Mouse (Mus musculus) erythroblast, adult 5-6 weeks (primary cell): Measurements from ENCODE around the gene Atg3. TPM values are rescaled to one million over a fixed set of nuclear protein-coding genes. Genes with fewer than 3 reads are reported as not detected.

ENCODE experiments used
- ATAC-seq: replicated peaks from 2 replicates; pipeline ENCODE4 v1.8.0; 2016; ENCODE audit warnings: moderate number of reproducible peaks, mild to moderate bottlenecking, moderate TSS enrichment, inconsistent platforms; ENCODE audit not compliant: poor library complexity, low FRiP score, severe bottlenecking
- total RNA-seq, 2 experiments: library from RNA; stranded (forward) in 1 of 2; stranded (reverse) in 1 of 2; fragments of 150-400 nt in 1 of 2; fragments of 200-764, 138-1000 nt in 1 of 2; gene quantifications; 2 replicates each; pipeline versions ENCODE4 v1.2.3 to v1.2.4; 2015 to 2017; ENCODE audit warnings: low replicate concordance in 2 of 2

Gene Atg3
- total RNA-seq (2015; ENCODE audit: low replicate concordance) (21.9 and 29.9 TPM in 2 replicates), total RNA-seq (2017; ENCODE audit: low replicate concordance) (16.4 and 18.0 TPM in 2 replicates)

- ATAC-seq = peak; percentile 94
These were observed at the start of gene Atg3, which contains the start of gene Slc35a5 for GRCm38 (mm10) chr16:45158522-45159388. Gene Atg3, plus strand, starts transcription at chr16:45158785. Gene Slc35a5, minus strand, starts transcription at chr16:45158706.

- ATAC-seq = no peak
These were observed 48.1 kb upstream of the Atg3 start for GRCm38 (mm10) chr16:45110498-45110897.

GRCm38 (mm10) chr16:45117200-45117599 is 41.4 kb upstream of the Atg3 start:
- no peak for ATAC-seq

GRCm38 (mm10) chr16:45118760-45119159 is 39.8 kb upstream of the Atg3 start:
- ATAC-seq = no peak

- no peak for ATAC-seq
These were observed 37.6 kb upstream of the Atg3 start for GRCm38 (mm10) chr16:45120844-45121425.

GRCm38 (mm10) chr16:45122571-45122970 is 36.0 kb upstream of the Atg3 start:
- ATAC-seq = no peak

GRCm38 (mm10) chr16:45124230-45125203 is 34.1 kb upstream of the Atg3 start:
- no peak for ATAC-seq

GRCm38 (mm10) chr16:45127936-45128710 is 30.5 kb upstream of the Atg3 start:
- ATAC-seq = no peak

- no peak for ATAC-seq
These were observed 16.9 kb upstream of the Atg3 start for GRCm38 (mm10) chr16:45141711-45142110.

GRCm38 (mm10) chr16:45142565-45142964 is 16.0 kb upstream of the Atg3 start:
- no peak for ATAC-seq

- ATAC-seq = no peak
These were observed 13.5 kb upstream of the Atg3 start for GRCm38 (mm10) chr16:45145119-45145518.

- ATAC-seq = no peak
These were observed 10.0 kb upstream of the Atg3 start for GRCm38 (mm10) chr16:45148488-45149082.

GRCm38 (mm10) chr16:45154741-45155250 is 3.8 kb upstream of the Atg3 start:
- no peak for ATAC-seq

- ATAC-seq = peak; percentile 81
These were observed 456 bp upstream of the Atg3 start for GRCm38 (mm10) chr16:45158136-45158521.

GRCm38 (mm10) chr16:45159389-45159716 is 768 bp downstream of the Atg3 start:
- no peak for ATAC-seq

GRCm38 (mm10) chr16:45178552-45178951 is 20.0 kb downstream of the Atg3 start:
- ATAC-seq = no peak

- ATAC-seq = no peak
These were observed 23.2 kb downstream of the Atg3 start for GRCm38 (mm10) chr16:45181824-45182223.

GRCm38 (mm10) chr16:45192613-45193012 is 34.0 kb downstream of the Atg3 start:
- ATAC-seq = peak; percentile 79

GRCm38 (mm10) chr16:45196816-45197215 is 38.2 kb downstream of the Atg3 start:
- no peak for ATAC-seq
